Mouse (Mus musculus) small intestine, adult 2 months (tissue): ENCODE results near the gene Cep78.

ENCODE experiments used
- CTCF ChIP-seq: fragments of 200-500 bp; IDR thresholded peaks from 2 replicates; pipeline ENCODE4 v1.5.1; 2012; ENCODE audit warnings: low read depth, mild to moderate bottlenecking, control low read depth, inconsistent platforms, low read length, moderate library complexity, mixed read lengths; ENCODE audit not compliant: insufficient replicate concordance, insufficient read length; ENCODE audit errors: extremely low read depth
- POLR2A ChIP-seq: fragments of 200-500 bp; IDR thresholded peaks from 2 replicates; pipeline ENCODE4 v1.6.1; 2012; ENCODE audit warnings: low read depth, mild to moderate bottlenecking, control low read depth, inconsistent platforms, low read length, moderate library complexity

DNA sequence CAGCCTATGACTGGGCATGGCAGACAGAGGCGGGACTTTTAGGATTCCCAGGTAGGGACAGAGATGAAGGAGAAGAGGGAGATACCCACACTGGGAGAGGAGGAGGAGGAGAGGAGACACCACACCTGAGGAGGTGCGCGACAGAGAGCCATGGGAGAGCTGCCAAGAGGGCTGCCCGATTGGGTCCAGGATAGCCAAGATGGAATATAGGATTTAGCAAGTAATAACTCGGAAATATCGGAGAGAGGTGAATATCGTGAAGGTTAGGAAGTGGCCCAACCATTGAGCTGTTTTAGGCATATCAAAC lies 41.7 kb downstream of the Cep78 start:
- TF ChIP-seq POLR2A (no peak), CTCF (no peak)
